Mouse (Mus musculus) lung, adult 2 months (tissue): Measurements from ENCODE around the gene Mdm2.

Experiments used
- CTCF ChIP-seq: fragments of 200-500 bp; IDR thresholded peaks from 2 replicates; pipeline ENCODE4 v1.5.1; 2011; ENCODE audit warnings: mild to moderate bottlenecking, low read length, control low read depth; ENCODE audit not compliant: insufficient read depth
- POLR2A ChIP-seq: fragments of 200-500 bp; IDR thresholded peaks from 2 replicates; pipeline ENCODE4 v1.6.1; 2011; ENCODE audit warnings: low read depth, mild to moderate bottlenecking, control low read depth, low read length, borderline replicate concordance; ENCODE audit errors: extremely low read depth

- TF ChIP-seq POLR2A (no peak), CTCF (no peak)
These were observed 4.5 kb upstream of the Mdm2 start for GRCm38 (mm10) chr10:117714928-117715500.
